Mouse (Mus musculus) intestine, embryonic 14.5 days (tissue): ENCODE data around the gene Rrp9. TPM values are rescaled to one million over a fixed set of nuclear protein-coding genes. Genes with fewer than 3 reads are reported as not detected.

Experiments
- ATAC-seq: fragments of 200-750 bp; cut with Nextera tagmentation; replicated peaks from 2 replicates; pipeline ENCODE4 v1.8.0; 2017; ENCODE audit warnings: low read depth, moderate number of reproducible peaks, moderate TSS enrichment, moderate library complexity; ENCODE audit not compliant: low FRiP score, low TSS enrichment
- DNase-seq: peaks from one replicate; pipeline ENCODE4 v3.0.0-alpha.2; 2018; ENCODE audit warnings: low spot score
- H3K27ac ChIP-seq: fragments of 300-500 bp; sonication (generic); 2 replicates; pipeline ENCODE4 v1.5.1; 2014; ENCODE audit warnings: low read depth, mild to moderate bottlenecking, control low read depth
- H3K27me3 ChIP-seq: fragments of 300-500 bp; sonication (generic); replicated peaks from 2 replicates; pipeline ENCODE4 v1.6.1; 2014; ENCODE audit warnings: low read length, control low read depth; ENCODE audit not compliant: control insufficient read depth, insufficient read depth
- H3K36me3 ChIP-seq: fragments of 300-500 bp; sonication (generic); 2 replicates; pipeline ENCODE4 v1.6.1; 2014; ENCODE audit warnings: low read length, control low read depth; ENCODE audit not compliant: control insufficient read depth, insufficient read depth
- H3K4me1 ChIP-seq: fragments of 300-500 bp; sonication (generic); replicated peaks from 2 replicates; pipeline ENCODE4 v1.6.1; 2014; ENCODE audit warnings: low read length, control low read depth, mixed read lengths; ENCODE audit not compliant: control insufficient read depth, insufficient read depth
- H3K4me2 ChIP-seq: fragments of 300-500 bp; sonication (generic); 2 replicates; pipeline ENCODE4 v1.6.1; 2014; ENCODE audit warnings: low read length
- H3K4me3 ChIP-seq: fragments of 300-500 bp; sonication (generic); 2 replicates; pipeline ENCODE4 v1.5.1; 2014; ENCODE audit warnings: low read depth, low read length, control low read depth, mixed read lengths
- H3K9ac ChIP-seq: fragments of 300-500 bp; sonication (generic); 2 replicates; pipeline ENCODE4 v1.6.1; 2014; ENCODE audit warnings: mild to moderate bottlenecking, low read length
- H3K9me3 ChIP-seq: fragments of 300-500 bp; sonication (generic); 2 replicates; pipeline ENCODE4 v1.6.1; 2016; ENCODE audit warnings: low read length, control low read depth; ENCODE audit not compliant: control insufficient read depth
- WGBS: fragments of 180-500 bp; shearing (Covaris S2); extraction: QIAGEN DNeasy Blood & Tissue Kit; methylation state at CpG from one replicate; pipeline ENCODE4 v1.1.7; 2014; 5-methylcytosine and 5-hydroxymethylcytosine counted together
- polyA plus RNA-seq: library from polyadenylated mRNA; unstranded; fragments of >200 nt; fragmentation: Nextera tagmentation; extraction: Ambion mirVana; gene quantifications from 2 replicates; pipeline ENCODE4 v1.2.1, GENCODE M21; 2014

The Rrp9 gene
- polyA plus RNA-seq, 1 experiment from 2014 or later = 52.4 TPM

DNA sequence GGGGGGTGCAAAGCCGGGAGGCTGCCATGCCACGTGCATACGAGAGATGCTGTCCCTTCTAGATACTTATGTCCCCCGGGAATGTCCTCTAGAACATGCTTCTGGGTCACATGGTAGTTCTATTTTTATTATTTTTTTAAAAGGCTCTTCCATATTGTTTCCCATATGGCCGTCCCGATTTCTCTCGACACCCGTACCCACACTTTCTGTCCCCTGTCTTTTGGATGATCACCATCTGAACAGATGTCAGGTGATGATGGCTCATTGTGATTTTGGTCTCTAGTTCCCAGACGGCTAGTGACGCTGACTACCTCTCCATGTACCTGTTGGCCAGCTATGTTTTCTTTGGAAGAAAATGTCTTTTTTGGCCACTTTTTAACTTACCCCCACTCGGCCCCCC is 59.2 kb downstream of the Rrp9 start:
- H3K27ac ChIP-seq = no peak overlapping the region

More for the DNA sequence above, 59.2 kb downstream of the Rrp9 start:
- Histone ChIP-seq H3K36me3 (no peaks in the 10 kb centered on the region), H3K4me3 (no peak overlapping the region), H3K9ac (no peak overlapping the region), H3K4me1 (no peaks in the 10 kb centered on the region), H3K4me2 (no peak overlapping the region), H3K9me3 (no peaks in the 10 kb centered on the region), H3K27me3 (no peaks in the 10 kb centered on the region)
- ATAC-seq = no peak
- DNase-seq = no peak
- 88% methylated on average over 11 of the region's 11 CpGs for WGBS

Other genes with a start within 250 kb of the Rrp9 start
- 102 and 109 TPM in 2 replicates for gene Alas1, start 227.3 kb upstream of the Rrp9 start, polyA plus RNA-seq
- gene Poc1a, start 194.9 kb upstream of the Rrp9 start, polyA plus RNA-seq = 29.1 and 29.6 TPM in 2 replicates
- gene Dusp7, start 107.3 kb upstream of the Rrp9 start, polyA plus RNA-seq = 16.5 and 19.8 TPM in 2 replicates
- 1,252 and 1,315 TPM in 2 replicates for gene Rpl29, start 46.5 kb upstream of the Rrp9 start, polyA plus RNA-seq
- 38.6 and 39.8 TPM in 2 replicates for gene Acy1, start 37.6 kb upstream of the Rrp9 start, polyA plus RNA-seq
- 25.7 and 27.2 TPM in 2 replicates for gene Abhd14b, start 28.5 kb upstream of the Rrp9 start, polyA plus RNA-seq
- gene Abhd14a, start 28.3 kb upstream of the Rrp9 start, polyA plus RNA-seq = 55.9 and 58.2 TPM in 2 replicates
- 55.3 and 73.4 TPM in 2 replicates for gene Pcbp4, start 22.7 kb upstream of the Rrp9 start, polyA plus RNA-seq
- 0.08 and 0.41 TPM in 2 replicates for gene Gpr62, start 10.0 kb upstream of the Rrp9 start, polyA plus RNA-seq
- 1.7 and 2.2 TPM in 2 replicates for gene Parp3, start 986 bp downstream of the Rrp9 start, polyA plus RNA-seq
- gene Iqcf1, start 24.0 kb downstream of the Rrp9 start, polyA plus RNA-seq = not detected in 2 replicates
- gene Iqcf5, start 38.6 kb downstream of the Rrp9 start, polyA plus RNA-seq = not detected in 2 replicates
- not detected in 2 replicates for gene Iqcf3, start 85.7 kb downstream of the Rrp9 start, polyA plus RNA-seq
- not detected in 2 replicates for gene Iqcf4, start 95.0 kb downstream of the Rrp9 start, polyA plus RNA-seq
- not detected in 2 replicates for gene Iqcf6, start 150.6 kb downstream of the Rrp9 start, polyA plus RNA-seq
- not detected in 2 replicates for gene Grm2, start 180.1 kb downstream of the Rrp9 start, polyA plus RNA-seq
- gene Tex264, start 210.0 kb downstream of the Rrp9 start, polyA plus RNA-seq = 47.8 and 49.8 TPM in 2 replicates